Mouse (Mus musculus): ENCODE data around the gene Ces1d. TPM values are rescaled to one million over a fixed set of nuclear protein-coding genes. Genes with fewer than 3 reads are reported as not detected.
"Not testable (repeated sequence)": the region's sequence is repeated elsewhere in the genome, so short reads cannot be mapped to it uniquely, and the experiment has no call there.

The Ces1d gene
- 0.32 TPM in 1 of 2 replicates, not detected in the other for polyA plus RNA-seq (2014; fragmentation: Nextera tagmentation; extraction: Ambion mirVana)

DNA sequence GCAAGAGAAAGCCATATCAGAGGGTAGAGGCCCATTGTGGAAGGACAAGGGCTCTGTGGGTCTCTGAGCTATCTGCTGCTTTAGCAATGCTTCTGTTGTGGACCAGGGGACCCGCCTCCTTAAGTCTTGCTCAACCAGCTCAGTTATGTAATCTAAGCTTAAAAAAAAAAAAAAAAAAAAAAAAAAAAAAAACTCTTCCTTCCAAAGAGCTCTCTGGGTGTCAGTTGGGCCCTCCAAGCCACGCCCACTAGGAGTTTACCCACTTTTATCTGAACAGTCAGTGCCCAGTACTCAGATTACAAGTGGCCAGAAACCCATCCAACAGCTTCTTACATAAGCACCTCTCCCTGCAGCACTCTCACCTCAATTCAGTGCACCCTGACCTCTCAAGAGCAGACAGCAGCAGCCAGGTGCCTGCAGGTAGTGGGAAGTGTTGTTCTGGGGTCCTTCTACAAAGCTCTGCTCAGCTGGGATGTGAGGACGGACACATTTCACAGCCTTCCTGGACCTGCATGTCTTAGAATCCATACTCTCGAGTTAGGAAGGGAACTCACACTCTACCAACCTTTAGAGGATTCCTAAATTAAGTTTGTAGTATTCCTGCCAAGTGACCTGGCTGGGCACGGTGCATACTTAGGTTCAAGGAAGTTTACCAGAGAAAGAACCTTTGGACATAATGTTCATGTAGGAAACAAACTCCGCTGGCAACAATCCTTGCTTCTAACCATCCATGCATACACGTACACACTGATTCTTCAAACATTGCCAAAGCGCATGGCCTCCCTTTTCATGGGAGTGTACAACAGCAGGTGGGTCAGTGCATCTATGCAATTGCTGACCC lies at the start of gene Ces1d:
Ces1d (minus strand) TSS at position 154 of the 841 bp plus-strand sequence.
- Histone ChIP-seq H3K9ac (ENCODE audit: low read length) (no peak within 1 kb of the TSS), H3K27ac (ENCODE audit: low read depth, low read length) (no peak within 1 kb of the TSS), H3K9me3 (ENCODE audit: control insufficient read depth, low read length) (no peaks in the 10 kb centered on the region), H3K36me3 (ENCODE audit: control insufficient read depth, insufficient read depth, low read length) (no peaks in the 10 kb centered on the region), H3K4me2 (no peak within 1 kb of the TSS), H3K4me1 (ENCODE audit: control insufficient read depth, insufficient read depth, low read length) (no peaks in the 10 kb centered on the region), H3K27me3 (ENCODE audit: control insufficient read depth, insufficient read depth, low read length) (no peaks in the 10 kb centered on the region), H3K4me3 (ENCODE audit: low read depth, low read length) (no peak within 1 kb of the TSS)
- 86% methylated on average over 8 of the region's 8 CpGs for WGBS
- DNase-seq (ENCODE audit: low spot score, missing footprints): no peak
- ATAC-seq (ENCODE audit: low FRiP score): no peak

DNA sequence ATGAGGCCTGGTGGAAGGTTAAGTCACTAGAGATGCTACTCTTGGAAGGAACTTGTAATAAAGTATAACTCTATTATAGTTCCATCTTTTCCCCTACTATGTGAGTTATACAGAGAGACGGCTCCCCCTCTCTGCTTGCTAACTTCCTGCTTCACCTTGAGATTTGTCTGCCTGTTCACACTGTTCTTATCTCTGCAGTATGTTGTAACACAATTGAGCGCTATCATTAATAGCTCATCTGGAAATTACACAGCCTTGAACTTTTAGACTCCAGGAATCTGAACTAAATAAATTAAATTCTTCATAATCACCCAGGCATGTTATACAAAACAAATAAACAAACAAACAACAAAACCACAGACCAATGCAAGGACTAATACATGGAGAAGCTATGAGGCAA lies 48.4 kb upstream of the Ces1d start:
- no peak for ATAC-seq (ENCODE audit: low FRiP score)

DNA sequence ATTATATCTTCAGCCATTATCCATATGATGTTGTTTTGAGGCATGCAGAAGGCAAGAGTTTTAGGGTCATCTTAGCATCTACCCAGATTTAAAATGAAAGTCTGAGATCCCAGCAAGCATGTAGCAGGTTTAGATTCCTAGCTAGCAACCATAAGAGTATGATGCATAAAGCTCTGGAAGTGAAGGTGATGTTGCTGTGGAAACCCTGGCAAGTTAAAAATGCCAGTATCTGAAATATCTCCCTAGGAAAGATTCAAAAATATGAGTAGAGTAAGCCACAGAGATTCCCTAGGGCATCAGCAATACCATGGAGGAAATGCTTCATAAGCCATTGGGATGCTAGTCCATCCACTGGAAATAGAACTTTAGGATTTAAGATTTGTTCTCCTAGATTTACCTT lies 42.2 kb upstream of the Ces1d start:
- ATAC-seq (ENCODE audit: low FRiP score): no peak
- Histone ChIP-seq H3K4me1 (ENCODE audit: control insufficient read depth, insufficient read depth, low read length) (no peaks in the 10 kb centered on the region), H3K9ac (ENCODE audit: low read length) (no peak overlapping the region), H3K27me3 (ENCODE audit: control insufficient read depth, insufficient read depth, low read length) (no peaks in the 10 kb centered on the region), H3K36me3 (ENCODE audit: control insufficient read depth, insufficient read depth, low read length) (no peaks in the 10 kb centered on the region), H3K9me3 (ENCODE audit: control insufficient read depth, low read length) (no peaks in the 10 kb centered on the region), H3K4me2 (no peak overlapping the region), H3K27ac (ENCODE audit: low read depth, low read length) (no peak overlapping the region), H3K4me3 (ENCODE audit: low read depth, low read length) (no peak overlapping the region)
- no peak for DNase-seq (ENCODE audit: low spot score, missing footprints)

More for the DNA sequence above, 48.4 kb upstream of the Ces1d start:
- Histone ChIP-seq H3K9ac (ENCODE audit: low read length) (no peak overlapping the region), H3K27me3 (ENCODE audit: control insufficient read depth, insufficient read depth, low read length) (no peaks in the 10 kb centered on the region), H3K36me3 (ENCODE audit: control insufficient read depth, insufficient read depth, low read length) (no peaks in the 10 kb centered on the region), H3K9me3 (ENCODE audit: control insufficient read depth, low read length) (no peaks in the 10 kb centered on the region), H3K4me1 (ENCODE audit: control insufficient read depth, insufficient read depth, low read length) (no peaks in the 10 kb centered on the region), H3K27ac (ENCODE audit: low read depth, low read length) (no peak overlapping the region), H3K4me3 (ENCODE audit: low read depth, low read length) (no peak overlapping the region), H3K4me2 (no peak overlapping the region)
- WGBS: 92% methylated on average over 2 of the region's 2 CpGs
- DNase-seq (ENCODE audit: low spot score, missing footprints): no peak

DNA sequence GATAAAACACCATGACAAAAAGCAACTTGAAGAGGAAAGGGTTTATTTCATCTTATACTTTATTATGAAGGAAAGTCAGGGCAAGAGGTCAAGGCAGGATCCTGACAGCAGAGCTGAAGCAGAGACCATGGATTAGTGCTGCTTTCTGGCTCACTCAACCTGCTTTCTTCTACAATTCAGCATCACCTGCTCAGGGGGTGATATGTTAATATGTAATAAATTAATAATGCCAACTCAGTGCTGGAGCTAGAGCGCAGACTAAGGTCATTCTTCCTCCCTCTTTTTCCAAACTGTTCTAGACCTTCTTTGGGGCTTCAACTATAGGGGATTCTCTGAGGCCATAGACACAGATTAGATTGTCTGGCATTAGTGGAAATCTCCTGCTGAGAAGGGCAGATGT lies 38.0 kb upstream of the Ces1d start:
- DNase-seq (ENCODE audit: low spot score, missing footprints) (no peak), ATAC-seq (ENCODE audit: low FRiP score) (no peak)
- Histone ChIP-seq H3K36me3 (ENCODE audit: control insufficient read depth, insufficient read depth, low read length) (no peaks in the 10 kb centered on the region), H3K9me3 (ENCODE audit: control insufficient read depth, low read length) (no peaks in the 10 kb centered on the region), H3K27ac (ENCODE audit: low read depth, low read length) (no peak overlapping the region), H3K4me3 (ENCODE audit: low read depth, low read length) (no peak overlapping the region), H3K4me1 (ENCODE audit: control insufficient read depth, insufficient read depth, low read length) (no peaks in the 10 kb centered on the region), H3K27me3 (ENCODE audit: control insufficient read depth, insufficient read depth, low read length) (no peaks in the 10 kb centered on the region), H3K9ac (ENCODE audit: low read length) (no peak overlapping the region), H3K4me2 (no peak overlapping the region)
- 89% methylated on average over 1 of the region's 1 CpGs for WGBS

DNA sequence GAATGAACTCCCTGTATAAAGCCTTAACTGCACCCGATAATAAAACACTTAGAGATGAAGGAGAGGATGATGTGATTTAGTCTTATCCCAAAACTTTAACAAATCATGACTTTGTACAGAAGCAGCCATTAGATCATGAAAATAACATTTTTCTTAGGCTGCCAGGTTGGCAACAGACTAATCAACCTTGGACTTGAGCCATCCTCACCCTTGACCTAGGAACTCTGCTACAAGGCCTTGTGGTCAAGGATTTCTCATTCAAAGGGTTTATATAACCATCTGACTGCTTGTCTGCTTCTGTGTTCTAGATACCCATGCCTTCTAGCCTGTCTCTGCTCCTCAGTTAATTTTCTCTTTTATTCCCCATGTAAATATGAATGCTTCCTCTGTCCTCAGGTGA lies 37.1 kb upstream of the Ces1d start:
- Histone ChIP-seq H3K27ac (ENCODE audit: low read depth, low read length) (no peak overlapping the region), H3K9ac (ENCODE audit: low read length) (no peak overlapping the region), H3K9me3 (ENCODE audit: control insufficient read depth, low read length) (no peaks in the 10 kb centered on the region), H3K36me3 (ENCODE audit: control insufficient read depth, insufficient read depth, low read length) (no peaks in the 10 kb centered on the region), H3K27me3 (ENCODE audit: control insufficient read depth, insufficient read depth, low read length) (no peaks in the 10 kb centered on the region), H3K4me1 (ENCODE audit: control insufficient read depth, insufficient read depth, low read length) (no peaks in the 10 kb centered on the region), H3K4me2 (no peak overlapping the region), H3K4me3 (ENCODE audit: low read depth, low read length) (no peak overlapping the region)
- ATAC-seq (ENCODE audit: low FRiP score) (no peak), DNase-seq (ENCODE audit: low spot score, missing footprints) (no peak)
- WGBS: 87% methylated on average over 1 of the region's 1 CpGs

DNA sequence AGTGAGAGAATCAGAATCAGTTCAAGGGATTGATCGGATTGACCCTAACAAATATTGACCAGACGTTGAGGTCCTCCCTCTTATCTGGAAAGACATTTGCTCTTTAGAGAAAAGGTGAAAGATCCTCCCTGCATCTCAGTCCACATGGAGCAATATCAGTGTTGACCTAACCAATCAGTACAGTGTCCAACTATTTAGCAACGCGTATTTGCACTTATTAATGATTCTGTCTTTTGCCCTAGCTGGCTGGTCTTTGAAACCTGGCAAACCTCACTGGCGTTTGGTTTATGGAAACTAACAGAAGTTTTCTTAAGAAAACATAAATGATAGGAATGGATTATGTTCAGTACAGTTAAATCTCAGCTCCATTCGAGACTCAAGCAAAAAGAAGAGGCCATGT lies 36.4 kb upstream of the Ces1d start:
- no peak overlapping the region for H3K4me3 ChIP-seq (ENCODE audit: low read depth, low read length)
- no peak overlapping the region for H3K9ac ChIP-seq (ENCODE audit: low read length)
- H3K27me3 ChIP-seq (ENCODE audit: control insufficient read depth, insufficient read depth, low read length): no peaks in the 10 kb centered on the region
- no peak for DNase-seq (ENCODE audit: low spot score, missing footprints)
- no peak overlapping the region for H3K27ac ChIP-seq (ENCODE audit: low read depth, low read length)
- H3K36me3 ChIP-seq (ENCODE audit: control insufficient read depth, insufficient read depth, low read length): no peaks in the 10 kb centered on the region
- H3K9me3 ChIP-seq (ENCODE audit: control insufficient read depth, low read length): no peaks in the 10 kb centered on the region
- no peak overlapping the region for H3K4me2 ChIP-seq
- no peak for ATAC-seq (ENCODE audit: low FRiP score)
- H3K4me1 ChIP-seq (ENCODE audit: control insufficient read depth, insufficient read depth, low read length): no peaks in the 10 kb centered on the region
- WGBS: 87% methylated on average over 6 of the region's 6 CpGs

DNA sequence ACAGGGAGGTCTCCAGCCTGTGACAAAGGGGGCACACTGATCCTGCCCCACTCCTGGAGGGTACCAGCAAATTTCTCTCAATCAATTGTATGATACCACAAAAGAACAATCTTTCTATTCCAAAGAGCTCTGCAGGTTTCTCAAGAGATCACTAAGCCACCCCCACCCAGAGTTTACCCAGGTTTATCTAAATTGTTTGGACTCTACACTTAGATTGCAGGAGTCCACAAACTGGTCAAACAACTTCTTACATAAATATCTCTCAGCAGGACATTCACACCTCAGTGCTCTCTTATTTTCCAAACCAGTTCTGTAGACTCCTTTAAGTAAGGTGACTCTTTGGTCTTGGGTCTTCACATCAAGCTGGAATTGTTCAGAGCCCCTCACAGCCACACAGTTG lies 31.8 kb upstream of the Ces1d start, which contains the start of gene Ces1e:
Ces1e (minus strand) TSS at position 174 of the 400 bp plus-strand sequence.
- H3K27me3 ChIP-seq (ENCODE audit: control insufficient read depth, insufficient read depth, low read length): no peaks in the 10 kb centered on the region
- ATAC-seq (ENCODE audit: low FRiP score) (no peak), DNase-seq (ENCODE audit: low spot score, missing footprints) (no peak)
- no peaks in the 10 kb centered on the region for H3K36me3 ChIP-seq (ENCODE audit: control insufficient read depth, insufficient read depth, low read length)
- H3K4me2 ChIP-seq: no peak within 1 kb of the TSS
- H3K4me1 ChIP-seq (ENCODE audit: control insufficient read depth, insufficient read depth, low read length): no peaks in the 10 kb centered on the region
- no peak within 1 kb of the TSS for H3K27ac ChIP-seq (ENCODE audit: low read depth, low read length)
- no peaks in the 10 kb centered on the region for H3K9me3 ChIP-seq (ENCODE audit: control insufficient read depth, low read length)
- no peak within 1 kb of the TSS for H3K4me3 ChIP-seq (ENCODE audit: low read depth, low read length)
- no peak within 1 kb of the TSS for H3K9ac ChIP-seq (ENCODE audit: low read length)

DNA sequence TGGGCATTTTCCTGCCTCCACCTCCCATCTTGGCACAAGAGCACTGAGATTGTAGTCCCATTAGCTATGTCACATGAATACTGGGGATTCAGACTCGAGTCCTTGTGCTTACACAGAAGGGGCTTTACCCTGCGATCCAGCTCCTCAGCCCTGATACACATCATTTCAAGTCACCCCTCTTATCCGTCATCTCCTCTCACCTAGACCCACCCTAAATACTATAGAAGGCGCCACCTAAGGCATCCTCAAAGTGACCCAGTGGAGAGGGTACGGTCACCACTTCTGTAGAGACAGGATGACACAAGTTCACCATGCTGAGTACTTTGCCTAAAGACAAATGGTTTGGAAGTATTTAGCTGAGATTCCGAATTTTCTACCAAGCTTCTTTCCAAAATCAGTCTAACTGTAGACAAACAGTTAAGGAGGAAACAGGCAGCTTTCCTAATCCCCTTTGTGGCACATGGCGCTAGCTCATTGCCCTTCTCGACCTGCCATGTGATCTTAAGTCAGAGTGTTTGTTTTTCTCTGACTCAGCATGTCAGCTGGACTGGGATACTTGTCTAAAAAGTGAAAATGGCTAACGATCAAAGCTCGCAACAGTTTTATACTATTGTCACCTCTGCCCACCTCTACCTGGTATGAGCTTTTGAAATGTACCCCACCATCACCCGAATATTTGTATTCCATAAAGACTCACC lies 31.2 kb upstream of the Ces1d start:
- Histone ChIP-seq H3K4me2 (no peak overlapping the region), H3K36me3 (ENCODE audit: control insufficient read depth, insufficient read depth, low read length) (no peaks in the 10 kb centered on the region), H3K9me3 (ENCODE audit: control insufficient read depth, low read length) (no peaks in the 10 kb centered on the region), H3K4me3 (ENCODE audit: low read depth, low read length) (no peak overlapping the region), H3K27me3 (ENCODE audit: control insufficient read depth, insufficient read depth, low read length) (no peaks in the 10 kb centered on the region), H3K9ac (ENCODE audit: low read length) (no peak overlapping the region), H3K4me1 (ENCODE audit: control insufficient read depth, insufficient read depth, low read length) (no peaks in the 10 kb centered on the region), H3K27ac (ENCODE audit: low read depth, low read length) (no peak overlapping the region)
- ATAC-seq (ENCODE audit: low FRiP score) (no peak), DNase-seq (ENCODE audit: low spot score, missing footprints) (no peak)
- 72% methylated on average over 11 of the region's 11 CpGs for WGBS

DNA sequence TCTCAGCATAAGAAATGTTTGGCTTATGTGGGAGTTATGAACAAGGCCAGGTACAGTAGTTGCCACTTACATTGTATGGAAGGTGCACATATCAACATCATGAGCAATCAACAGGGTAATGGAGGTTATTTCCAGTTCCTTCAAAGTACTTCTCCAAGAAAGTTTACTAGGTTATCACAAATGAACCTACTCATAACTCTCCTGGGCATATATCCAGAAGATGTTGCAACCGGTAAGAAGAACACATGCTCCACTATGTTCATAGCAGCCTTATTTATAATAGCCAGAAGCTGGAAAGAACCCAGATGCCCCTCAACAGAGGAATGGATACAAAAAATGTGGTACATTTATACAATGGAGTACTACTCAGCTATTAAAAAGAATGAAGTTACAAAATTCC lies 28.8 kb upstream of the Ces1d start:
- H3K4me2 ChIP-seq; H3K36me3 ChIP-seq (ENCODE audit: control insufficient read depth, insufficient read depth, low read length); H3K4me1 ChIP-seq (ENCODE audit: control insufficient read depth, insufficient read depth, low read length); ATAC-seq (ENCODE audit: low FRiP score); DNase-seq (ENCODE audit: low spot score, missing footprints); H3K9me3 ChIP-seq (ENCODE audit: control insufficient read depth, low read length); H3K4me3 ChIP-seq (ENCODE audit: low read depth, low read length); H3K9ac ChIP-seq (ENCODE audit: low read length); H3K27ac ChIP-seq (ENCODE audit: low read depth, low read length); H3K27me3 ChIP-seq (ENCODE audit: control insufficient read depth, insufficient read depth, low read length): not testable (repeated sequence)
- 93% methylated on average over 1 of the region's 1 CpGs for WGBS

Data from midbrain, embryonic 11.5 days (tissue).